Mouse (Mus musculus): ENCODE measurements at regions not wholly inside any gene's neighbourhood (a gene's known extent, or its start where the extent isn't known, plus 50 kb on each side); places are given as distances from the start of the nearest gene placed in this dataset. TPM values are rescaled to one million over a fixed set of nuclear protein-coding genes. Genes with fewer than 3 reads are reported as not detected.

Small RNA genes lying in the stretch of these regions (microRNA-seq; reads per million reads assigned to microRNA genes)
- gene Gm23416 = not detected

All from stomach, embryonic 15.5 days (tissue).